Mouse (Mus musculus) G1E (cell line): ENCODE results near the gene Bbs9. TPM values are rescaled to one million over a fixed set of nuclear protein-coding genes. Genes with fewer than 3 reads are reported as not detected.

Source experiments
- ATAC-seq: 2 replicates; pipeline ENCODE4 v1.8.0; 2016; ENCODE audit warnings: mild to moderate bottlenecking; ENCODE audit not compliant: insufficient number of reproducible peaks, poor library complexity, low FRiP score, severe bottlenecking; ENCODE audit errors: extremely low read depth
- DNase-seq: peaks from one replicate; pipeline ENCODE4 v3.0.0; 2012; ENCODE audit warnings: low spot score
- H3K27me3 ChIP-seq: 2 replicates; pipeline ENCODE4 v1.6.1; 2012; ENCODE audit warnings: mild to moderate bottlenecking, low read length, inconsistent platforms; ENCODE audit not compliant: insufficient read depth
- H3K36me3 ChIP-seq: replicated peaks from 2 replicates; pipeline ENCODE3; 2012; ENCODE audit warnings: mild to moderate bottlenecking, inconsistent platforms
- H3K4me1 ChIP-seq: 2 replicates; pipeline ENCODE4 v1.6.1; 2012; ENCODE audit warnings: low read depth, low read length, inconsistent platforms, mixed read lengths; ENCODE audit not compliant: insufficient read depth
- H3K4me3 ChIP-seq: 2 replicates; pipeline ENCODE4 v1.5.1; 2012; ENCODE audit warnings: low read depth, mild to moderate bottlenecking, inconsistent platforms, low read length, moderate library complexity, mixed read lengths
- H3K9me3 ChIP-seq: replicated peaks from 2 replicates; pipeline ENCODE4 v1.6.1; 2012; ENCODE audit warnings: inconsistent platforms
- CTCF ChIP-seq: IDR thresholded peaks from 2 replicates; pipeline ENCODE4 v1.5.1; 2012; ENCODE audit warnings: low read depth, low read length, inconsistent platforms, mixed read lengths
- GATA1 ChIP-seq: IDR thresholded peaks from 2 replicates; pipeline ENCODE4 v1.6.1; 2012; ENCODE audit warnings: borderline replicate concordance, low read length, inconsistent platforms, mixed read lengths
- GATA2 ChIP-seq: IDR thresholded peaks from 2 replicates; pipeline ENCODE4 v1.6.1; 2012; ENCODE audit warnings: low read depth, low read length, inconsistent platforms, borderline replicate concordance
- POLR2AphosphoS5 ChIP-seq: IDR thresholded peaks from 2 replicates; pipeline ENCODE4 v1.6.1; 2012; ENCODE audit warnings: low read depth, low read length, inconsistent platforms; ENCODE audit not compliant: insufficient replicate concordance
- TAL1 ChIP-seq: conservative IDR thresholded peaks from 2 replicates; pipeline ENCODE4 v1.6.1; 2012; ENCODE audit warnings: low read depth, low read length, inconsistent platforms, mixed read lengths
- polyA plus RNA-seq: library from polyadenylated mRNA; stranded (reverse); fragments of >175 nt; gene quantifications from 2 replicates; pipeline ENCODE4 v1.2.3, GENCODE M21; 2012
- total RNA-seq, 2 experiments: library from RNA; stranded (forward) in 1 of 2; stranded (reverse) in 1 of 2; fragments of 200-1000 nt in 1 of 2; fragments of >200 nt in 1 of 2; fragmentation: Nextera tagmentation in 1 of 2; gene quantifications; 2 replicates each; pipeline ENCODE4 v1.2.3; 2014 to 2017

Bbs9 gene
- total and polyA plus RNA-seq, 3 experiments, result 3.3 to 26.9 (median 18.4) TPM

DNA sequence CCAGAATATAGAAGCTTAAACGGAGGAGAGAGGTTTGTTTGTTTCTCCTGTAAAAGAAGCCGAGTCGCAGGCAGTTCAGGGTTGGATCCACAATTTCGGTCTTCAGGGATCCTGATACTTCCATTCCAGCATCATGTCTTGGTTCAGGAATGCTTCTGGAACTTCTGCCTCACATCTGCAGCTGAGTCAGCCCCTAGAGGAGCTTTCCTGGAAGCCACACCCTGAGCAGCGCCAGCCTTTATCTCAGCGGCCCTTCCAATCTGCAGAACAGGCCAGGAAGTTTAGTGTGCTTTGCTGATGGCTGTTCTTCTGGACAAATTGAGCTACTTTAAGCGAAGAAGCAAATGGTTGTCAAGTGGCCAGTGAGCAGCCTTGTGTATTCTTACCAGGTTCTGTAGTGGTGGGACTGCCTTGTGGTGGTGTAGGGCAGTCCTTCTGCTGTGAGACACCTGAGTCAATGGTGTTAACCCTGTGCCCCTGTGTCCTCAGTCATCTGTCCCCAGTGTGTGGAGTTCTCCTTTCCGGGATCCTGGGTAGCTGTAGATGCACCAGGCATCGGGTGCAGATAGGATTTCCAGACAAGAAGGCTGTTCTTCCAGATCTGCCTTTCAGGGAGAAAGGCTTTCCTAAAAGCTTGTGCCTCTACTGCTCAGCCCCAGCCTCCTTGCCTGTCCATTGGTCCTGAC, 157.4 kb downstream of the Bbs9 start:
- DNase-seq (no peak), ATAC-seq (no peak)
- Histone ChIP-seq H3K9me3 (no peaks in the 10 kb centered on the region), H3K4me3 (no peak overlapping the region), H3K27me3 (no peaks in the 10 kb centered on the region), H3K36me3 (no peaks in the 10 kb centered on the region), H3K4me1 (peaks cover 6% of the 10 kb centered on the region)
- TF ChIP-seq GATA2 (no peak), POLR2AphosphoS5 (no peak), CTCF (no peak), GATA1 (no peak), TAL1 (no peak)

DNA sequence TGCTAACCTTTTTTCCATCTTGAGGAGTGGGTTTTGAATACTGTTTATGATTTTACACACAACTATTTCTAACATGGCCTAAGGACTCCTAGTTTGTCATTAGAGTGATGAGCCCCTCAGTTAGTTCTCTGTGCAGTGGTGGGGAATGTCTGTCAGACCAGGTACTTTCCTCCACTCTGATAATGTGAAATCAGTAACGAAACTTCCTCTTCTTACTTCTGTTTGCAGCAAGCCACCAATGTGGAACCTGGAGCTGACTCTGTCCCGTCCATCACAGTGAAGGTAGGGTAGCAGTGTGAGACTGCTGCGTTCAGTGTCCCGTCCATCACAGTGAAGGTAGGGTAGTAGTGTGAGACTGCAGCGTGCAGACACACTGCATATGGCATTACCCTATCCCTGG, 163.0 kb downstream of the Bbs9 start:
- H3K4me1 ChIP-seq, result no peaks in the 10 kb centered on the region
- peaks cover 2% of the 10 kb centered on the region for H3K36me3 ChIP-seq
- H3K4me3 ChIP-seq, result no peak overlapping the region
- ATAC-seq (no peak), DNase-seq (no peak)
- no peaks in the 10 kb centered on the region for H3K27me3 ChIP-seq
- no peaks in the 10 kb centered on the region for H3K9me3 ChIP-seq
- TF ChIP-seq POLR2AphosphoS5, result no peak
- no peak for TF ChIP-seq GATA2
- TF ChIP-seq TAL1, result no peak
- no peak for TF ChIP-seq CTCF
- no peak for TF ChIP-seq GATA1

DNA sequence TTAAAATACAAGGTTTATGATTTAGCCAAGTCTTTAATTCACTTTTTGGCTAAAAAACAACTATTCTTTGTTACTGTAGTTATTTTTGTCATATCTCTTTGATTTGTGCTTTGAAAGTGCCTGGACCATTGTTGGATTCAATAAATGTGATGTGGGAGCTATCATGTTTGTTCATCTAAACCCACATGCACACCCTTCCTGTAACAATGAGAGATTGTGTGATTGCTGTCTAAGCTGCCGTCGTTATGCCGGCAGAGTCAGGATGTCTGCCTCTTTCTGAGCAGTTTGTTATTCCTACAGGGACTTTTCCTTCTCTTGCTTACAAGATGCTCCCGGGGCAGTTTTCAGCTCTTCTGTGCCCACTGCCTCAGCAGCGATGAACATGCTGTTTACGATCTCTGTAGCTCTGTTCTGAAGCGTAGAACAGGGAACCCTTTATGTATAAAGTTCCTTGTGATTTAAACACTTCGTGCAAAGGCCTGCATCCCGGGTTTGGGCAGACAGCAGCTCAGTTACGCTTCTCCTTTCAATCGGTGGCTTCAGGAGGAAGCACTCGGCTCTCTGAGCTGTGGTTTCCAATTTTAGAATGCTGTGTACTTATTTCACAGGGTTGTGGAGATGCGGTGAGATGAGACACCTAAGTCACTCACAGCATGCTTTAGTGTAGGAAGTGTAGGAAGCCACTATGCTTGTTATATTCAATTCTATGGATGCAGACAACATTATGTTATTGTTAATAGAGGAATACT, 165.3 kb downstream of the Bbs9 start:
- Histone ChIP-seq H3K36me3 (peaks cover 2% of the 10 kb centered on the region), H3K9me3 (no peaks in the 10 kb centered on the region), H3K4me3 (no peak overlapping the region), H3K4me1 (no peaks in the 10 kb centered on the region), H3K27me3 (no peaks in the 10 kb centered on the region)
- DNase-seq (no peak), ATAC-seq (no peak)
- TF ChIP-seq GATA1 (no peak), CTCF (no peak), GATA2 (no peak), POLR2AphosphoS5 (no peak), TAL1 (no peak)

DNA sequence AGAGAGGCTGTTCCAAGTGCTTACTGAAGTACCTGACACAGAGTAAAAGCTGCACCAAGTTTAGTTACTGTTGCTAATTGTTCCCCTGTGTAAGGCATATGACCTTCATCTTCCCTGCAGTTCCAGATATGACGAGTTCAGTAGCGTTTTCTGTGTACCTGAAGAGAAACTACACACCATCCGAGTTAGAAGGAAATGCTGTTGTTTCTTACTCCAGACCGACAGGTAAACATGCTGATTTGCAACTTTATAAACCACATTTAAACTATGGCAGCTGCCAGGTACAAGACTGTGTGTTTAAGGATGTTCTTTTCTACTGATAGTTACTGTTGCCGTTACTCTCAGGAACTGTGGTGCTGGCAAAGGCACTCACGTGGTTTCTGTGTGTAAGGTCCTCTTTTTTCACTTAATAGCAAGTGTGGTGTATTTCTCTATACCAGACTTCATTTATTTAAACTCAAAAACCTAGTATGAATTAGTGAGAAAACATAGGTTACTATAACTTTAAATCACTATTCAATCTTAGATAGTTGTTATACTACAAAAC, 170.4 kb downstream of the Bbs9 start:
- Histone ChIP-seq H3K4me3 (no peak overlapping the region), H3K36me3 (peaks cover 2% of the 10 kb centered on the region), H3K9me3 (no peaks in the 10 kb centered on the region), H3K27me3 (no peaks in the 10 kb centered on the region), H3K4me1 (no peaks in the 10 kb centered on the region)
- DNase-seq (no peak), ATAC-seq (no peak)
- TF ChIP-seq TAL1 (no peak), CTCF (no peak), GATA1 (no peak), POLR2AphosphoS5 (no peak), GATA2 (no peak)

DNA sequence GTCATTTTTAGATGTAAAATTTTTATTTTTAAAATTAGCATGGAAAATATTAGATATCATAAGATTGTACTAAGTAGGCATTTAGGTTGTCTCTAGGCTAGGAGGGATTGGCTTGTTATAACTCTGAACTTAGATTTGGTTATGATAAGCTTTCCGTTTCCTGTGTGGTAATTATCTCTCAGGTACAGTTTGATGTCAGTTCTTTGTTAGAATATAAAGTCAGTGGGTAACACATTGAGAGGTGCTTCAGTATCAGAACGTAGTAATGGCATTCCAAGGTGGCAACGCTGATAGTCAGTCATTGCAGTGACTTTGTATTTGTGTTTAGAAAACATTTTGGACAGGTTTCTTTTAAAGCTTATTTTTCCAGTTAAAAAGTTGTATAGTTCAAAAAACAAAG, 170.9 kb downstream of the Bbs9 start:
- H3K36me3 ChIP-seq, result peaks cover 2% of the 10 kb centered on the region
- TF ChIP-seq GATA2 (no peak), TAL1 (no peak), GATA1 (no peak), POLR2AphosphoS5 (no peak), CTCF (no peak)
- H3K4me1 ChIP-seq, result no peaks in the 10 kb centered on the region
- no peak overlapping the region for H3K4me3 ChIP-seq
- no peaks in the 10 kb centered on the region for H3K9me3 ChIP-seq
- DNase-seq (no peak), ATAC-seq (peak; percentile 15; the same call in 1 of the 2 replicates)
- H3K27me3 ChIP-seq, result no peaks in the 10 kb centered on the region

DNA sequence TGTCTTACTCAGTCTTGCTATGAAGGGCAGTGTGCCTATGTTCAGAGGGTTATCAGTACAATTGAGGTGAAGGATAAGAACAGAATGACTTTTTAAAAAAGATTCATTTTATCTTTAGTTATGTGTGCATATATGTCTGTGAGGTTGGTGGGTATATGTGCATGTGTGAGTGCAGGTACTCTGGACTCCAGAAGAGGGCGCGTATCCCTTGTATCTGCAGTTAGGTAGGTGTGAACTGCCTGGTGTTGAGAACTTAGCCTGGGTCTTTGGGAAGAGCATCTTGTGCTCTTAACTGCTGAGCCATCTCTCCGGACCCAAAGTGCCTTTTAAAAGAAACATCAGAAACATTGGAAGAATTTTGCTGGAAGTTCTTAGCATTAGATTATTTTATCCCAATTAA, 172.6 kb downstream of the Bbs9 start:
- no peak for TF ChIP-seq GATA1
- Histone ChIP-seq H3K9me3 (no peaks in the 10 kb centered on the region), H3K4me3 (no peak overlapping the region), H3K27me3 (no peaks in the 10 kb centered on the region), H3K36me3 (peaks cover 2% of the 10 kb centered on the region), H3K4me1 (no peaks in the 10 kb centered on the region)
- no peak for ATAC-seq
- DNase-seq, result no peak
